Mouse (Mus musculus) C2C12 (cell line): ENCODE data around the gene Palm.

Experiments used
- CEBPB ChIP-seq: IDR thresholded peaks from one replicate; pipeline ENCODE4 v1.6.1; 2011; ENCODE audit warnings: low read depth, mild to moderate bottlenecking, control low read depth, moderate library complexity
- CTCF ChIP-seq: IDR thresholded peaks from one replicate; pipeline ENCODE4 v1.5.1; 2011; ENCODE audit not compliant: control insufficient read depth, insufficient read depth, insufficient read length
- USF1 ChIP-seq: IDR thresholded peaks from one replicate; pipeline ENCODE4 v1.6.1; 2011; ENCODE audit warnings: low read depth, mild to moderate bottlenecking, control low read depth, moderate library complexity

DNA sequence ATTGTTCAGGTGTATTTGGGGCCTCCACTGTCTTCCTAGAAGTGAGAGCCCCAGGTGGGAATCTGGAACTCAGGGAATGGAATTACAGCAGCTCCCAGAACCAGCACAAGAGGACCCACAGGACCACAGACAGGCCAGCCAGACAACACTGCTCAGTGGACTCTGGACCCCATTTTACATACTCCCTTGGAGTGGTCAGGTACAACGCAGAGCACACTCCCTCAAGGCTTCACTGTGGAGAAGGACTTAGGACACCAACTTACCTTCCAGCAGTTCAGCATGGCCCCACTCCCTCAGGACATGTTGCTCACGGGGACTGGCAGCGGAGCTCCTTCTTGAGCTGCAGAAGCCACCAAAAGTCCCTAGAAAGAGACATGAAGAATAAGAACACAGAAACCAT, 48.0 kb upstream of the Palm start:
- TF ChIP-seq CTCF (no peak), CEBPB (no peak), USF1 (no peak)
